Mouse (Mus musculus) heart, embryonic 14.5 days (tissue): ENCODE results near the gene Inka2. TPM values are rescaled to one million over a fixed set of nuclear protein-coding genes. Genes with fewer than 3 reads are reported as not detected.

ENCODE experiments used
- ATAC-seq: fragments of 200-750 bp; cut with Nextera tagmentation; 2 replicates; pipeline ENCODE4 v1.8.0; 2017; ENCODE audit warnings: low read depth, moderate TSS enrichment; ENCODE audit not compliant: insufficient number of reproducible peaks, insufficient read depth, low FRiP score
- H3K27ac ChIP-seq, 2 experiments: fragments of 200-500 bp in 1 of 2; fragments of 300-500 bp in 1 of 2; sonication (generic) in 1 of 2; replicated peaks in 1 of 2; 2 replicates each; pipeline ENCODE4 v1.5.1; 2012 to 2014; ENCODE audit warnings: low read depth in 2 of 2, low read length in 2 of 2, control low read depth in 1 of 2, mild to moderate bottlenecking in 1 of 2, mixed read lengths in 1 of 2; ENCODE audit not compliant: control insufficient read depth in 1 of 2, insufficient read depth in 1 of 2
- H3K27me3 ChIP-seq: fragments of 300-500 bp; sonication (generic); 2 replicates; pipeline ENCODE4 v1.6.1; 2014; ENCODE audit warnings: mild to moderate bottlenecking, low read length, control low read depth; ENCODE audit not compliant: control insufficient read depth, insufficient read depth
- H3K36me3 ChIP-seq: fragments of 300-500 bp; sonication (generic); 2 replicates; pipeline ENCODE4 v1.6.1; 2014; ENCODE audit warnings: mild to moderate bottlenecking, control low read depth, low read length, mixed read lengths; ENCODE audit not compliant: control insufficient read depth, insufficient read depth
- H3K4me1 ChIP-seq, 2 experiments: fragments of 200-500 bp in 1 of 2; fragments of 300-500 bp in 1 of 2; sonication (generic) in 1 of 2; 2 replicates each; pipeline ENCODE4 v1.6.1; 2012 to 2014; ENCODE audit warnings: low read length in 2 of 2, control low read depth in 1 of 2, mixed read lengths in 1 of 2; ENCODE audit not compliant: control insufficient read depth in 2 of 2, insufficient read depth in 2 of 2
- H3K4me2 ChIP-seq: fragments of 300-500 bp; sonication (generic); 2 replicates; pipeline ENCODE4 v1.6.1; 2014; ENCODE audit warnings: mild to moderate bottlenecking, low read length
- H3K4me3 ChIP-seq, 2 experiments: fragments of 200-500 bp in 1 of 2; fragments of 300-500 bp in 1 of 2; sonication (generic) in 1 of 2; 2 replicates each; pipeline ENCODE4 v1.5.1; 2012 to 2014; ENCODE audit warnings: low read length in 2 of 2, mild to moderate bottlenecking in 2 of 2, control low read depth in 1 of 2, low read depth in 1 of 2, moderate library complexity in 1 of 2; ENCODE audit not compliant: control insufficient read depth in 1 of 2, insufficient read depth in 1 of 2
- H3K9ac ChIP-seq: fragments of 300-500 bp; sonication (generic); 2 replicates; pipeline ENCODE4 v1.6.1; 2014; ENCODE audit warnings: mild to moderate bottlenecking, low read length
- H3K9me3 ChIP-seq: fragments of 300-500 bp; sonication (generic); 2 replicates; pipeline ENCODE4 v1.6.1; 2016; ENCODE audit warnings: low read length, control low read depth; ENCODE audit not compliant: control insufficient read depth
- WGBS: fragments of 180-500 bp; shearing (Covaris S2); extraction: QIAGEN DNeasy Blood & Tissue Kit; methylation state at CpG from one replicate; pipeline ENCODE4 v1.1.7; 2014; 5-methylcytosine and 5-hydroxymethylcytosine counted together
- polyA plus RNA-seq: library from polyadenylated mRNA; unstranded; fragments of >200 nt; fragmentation: Nextera tagmentation; extraction: Ambion mirVana; gene quantifications from 2 replicates; pipeline ENCODE4 v1.2.1, GENCODE M21; 2014

Inka2 gene
- polyA plus RNA-seq, 1 experiment from 2014 or later: 1.7 TPM

GRCm38 (mm10) chr3:105763132-105763851, 58.9 kb downstream of the Inka2 start:
- Histone ChIP-seq H3K27ac (no peak overlapping the region), H3K4me2 (no peak overlapping the region), H3K27me3 (no peaks in the 10 kb centered on the region), H3K36me3 (no peaks in the 10 kb centered on the region), H3K4me1 (peaks cover 2 to 19% of the 10 kb centered on the region in 2 experiments; a peak in 3 of 4 replicates), H3K4me3 (no peak overlapping the region), H3K9me3 (no peaks in the 10 kb centered on the region), H3K9ac (no peak overlapping the region)
- ATAC-seq: no peak
- 60% methylated on average over 4 of the region's 4 CpGs for WGBS

GRCm38 (mm10) chr3:105768529-105768928, 64.1 kb downstream of the Inka2 start:
- Histone ChIP-seq H3K4me2 (no peak overlapping the region), H3K4me3 (no peak overlapping the region), H3K36me3 (no peaks in the 10 kb centered on the region), H3K4me1 (peaks cover under 1 to 14% of the 10 kb centered on the region in 2 experiments; a peak in 3 of 4 replicates), H3K27ac (no peak overlapping the region; a peak in 1 of 4 replicates), H3K9ac (no peak overlapping the region), H3K27me3 (no peaks in the 10 kb centered on the region), H3K9me3 (no peaks in the 10 kb centered on the region)
- ATAC-seq: no peak
- WGBS: 64% methylated on average over 6 of the region's 6 CpGs

GRCm38 (mm10) chr3:105769380-105769779, 65.0 kb downstream of the Inka2 start:
- WGBS: 70% methylated on average over 2 of the region's 2 CpGs

More at GRCm38 (mm10) chr3:105769380-105769779, 65.0 kb downstream of the Inka2 start:
- H3K27me3 ChIP-seq: no peaks in the 10 kb centered on the region
- peaks cover 0 to 8% of the 10 kb centered on the region in 2 experiments; a peak in 1 of 4 replicates for H3K4me1 ChIP-seq
- no peaks in the 10 kb centered on the region for H3K9me3 ChIP-seq
- no peak for ATAC-seq
- no peak overlapping the region for H3K4me2 ChIP-seq
- H3K4me3 ChIP-seq: no peak overlapping the region
- H3K27ac ChIP-seq: no peak overlapping the region
- H3K9ac ChIP-seq: no peak overlapping the region
- no peaks in the 10 kb centered on the region for H3K36me3 ChIP-seq

Other genes starting within 250 kb of the Inka2 start
- gene Ddx20, start 17.0 kb upstream of the Inka2 start, polyA plus RNA-seq: 17.0 and 20.2 TPM in 2 replicates
- 66.9 and 77.3 TPM in 2 replicates for gene Rap1a, start 96.7 kb downstream of the Inka2 start, polyA plus RNA-seq
- not detected in 2 replicates for gene Adora3, start 166.3 kb downstream of the Inka2 start, polyA plus RNA-seq
- 0.26 and 0.41 TPM in 2 replicates for gene Tmigd3, start 166.3 kb downstream of the Inka2 start, polyA plus RNA-seq
- gene I830077J02Rik, start 228.1 kb downstream of the Inka2 start, polyA plus RNA-seq: 1.5 and 1.8 TPM in 2 replicates